Comparison of ENCODE assay signal across 7 mouse cellular contexts in genomic region chr11:86544639-86545299, GRCm38 (mm10). TPM values are rescaled to one million over a fixed set of nuclear protein-coding genes. Genes with fewer than 3 reads are reported as not detected.
A peak's percentile ranks its signal among the peaks of the same experiment; 100 is the strongest.
DNase-seq lines count a peak whose midpoint lies in the region; ATAC-seq and TF ChIP-seq lines count a peak whose summit lies in the region.

Gene Rps6kb1 (minus strand): TSS chr11:86544805.
Gene Tubd1 (plus strand): TSS chr11:86544991.

- H3K4me3 ChIP-seq in embryonic facial prominence, embryonic 10.5 days = peak within 1 kb of the TSS; percentile 100
- H3K4me3 ChIP-seq in intestine, postnatal 0 days (ENCODE audit: low read depth, low read length) = peak within 1 kb of the TSS; percentile 85
- H3K4me3 ChIP-seq in midbrain, embryonic 12.5 days = peak within 1 kb of the TSS; percentile 87
- peak within 1 kb of the TSS; percentile 76 for H3K4me3 ChIP-seq in small intestine, adult 2 months (ENCODE audit: low read depth, low read length)

- peak within 1 kb of the TSS; percentile 93 for H3K27ac ChIP-seq in embryonic facial prominence, embryonic 10.5 days (replicated peaks)
- H3K27ac ChIP-seq in intestine, postnatal 0 days (ENCODE audit: low read depth, low read length) = peak within 1 kb of the TSS; percentile 91
- H3K27ac ChIP-seq in midbrain, embryonic 12.5 days (replicated peaks) = peak within 1 kb of the TSS; percentile 76
- H3K27ac ChIP-seq in small intestine, adult 2 months (ENCODE audit: insufficient read depth, low read depth, low read length) = peak within 1 kb of the TSS; percentile 76

- no peak for TF ChIP-seq CTCF in intestine, postnatal 0 days (IDR thresholded peaks at IDR 0.05; ENCODE audit: low read depth)
- TF ChIP-seq CTCF in small intestine, adult 2 months (IDR thresholded peaks at IDR 0.05; ENCODE audit: extremely low read depth, insufficient read length, insufficient replicate concordance, low read depth, low read length) = no peak

- under 1% methylated on average over 43 of the region's 43 CpGs for WGBS in embryonic facial prominence, embryonic 10.5 days
- WGBS in intestine, postnatal 0 days = under 1% methylated on average over 43 of the region's 43 CpGs
- WGBS in midbrain, embryonic 12.5 days = 0% methylated on average over 43 of the region's 43 CpGs
- under 1% methylated on average over 43 of the region's 43 CpGs for WGBS in small intestine, adult 2 months

- TF ChIP-seq POLR2A in small intestine, adult 2 months (IDR thresholded peaks at IDR 0.05; ENCODE audit: low read depth, low read length) = peak; percentile 98

- no peaks in the 10 kb centered on the region for H3K27me3 ChIP-seq in embryonic facial prominence, embryonic 10.5 days (replicated peaks; ENCODE audit: low read depth, poor library complexity, severe bottlenecking)
- no peaks in the 10 kb centered on the region for H3K27me3 ChIP-seq in intestine, postnatal 0 days (replicated peaks; ENCODE audit: control insufficient read depth, insufficient read depth, low read length)
- H3K27me3 ChIP-seq in midbrain, embryonic 12.5 days = no peaks in the 10 kb centered on the region
- H3K27me3 ChIP-seq in small intestine, adult 2 months (ENCODE audit: control insufficient read depth, insufficient read depth, low read length) = no peaks in the 10 kb centered on the region

- peak within 1 kb of the TSS; percentile 95 for H3K9ac ChIP-seq in intestine, postnatal 0 days (ENCODE audit: low read depth, low read length)
- H3K9ac ChIP-seq in midbrain, embryonic 12.5 days (replicated peaks) = peak within 1 kb of the TSS; percentile 92

- peaks cover 32% of the 10 kb centered on the region for H3K4me1 ChIP-seq in embryonic facial prominence, embryonic 10.5 days
- H3K4me1 ChIP-seq in intestine, postnatal 0 days (replicated peaks; ENCODE audit: control insufficient read depth, insufficient read depth, low read length) = no peaks in the 10 kb centered on the region
- H3K4me1 ChIP-seq in midbrain, embryonic 12.5 days = peaks cover 14% of the 10 kb centered on the region
- no peaks in the 10 kb centered on the region for H3K4me1 ChIP-seq in small intestine, adult 2 months (ENCODE audit: control insufficient read depth, insufficient read depth, insufficient read length, low read length)

- H3K36me3 ChIP-seq in embryonic facial prominence, embryonic 10.5 days (replicated peaks) = peaks cover 29% of the 10 kb centered on the region
- H3K36me3 ChIP-seq in intestine, postnatal 0 days (ENCODE audit: control insufficient read depth, insufficient read depth) = peaks cover 11% of the 10 kb centered on the region; the same call in 1 of the 2 replicates
- 0 out of 2 replicates have a peak, but pooled peaks cover under 1% of the 10 kb centered on the region for H3K36me3 ChIP-seq in midbrain, embryonic 12.5 days
- peaks cover 7% of the 10 kb centered on the region for H3K36me3 ChIP-seq in small intestine, adult 2 months (ENCODE audit: control insufficient read depth, insufficient read depth, low read length)

- peak; percentile 100 for DNase-seq in adrenal gland, postnatal 10 days
- DNase-seq in embryonic facial prominence, embryonic 10.5 days (ENCODE audit: low spot score) = peak; percentile 99
- DNase-seq in gonadal fat pad, adult 2 months (ENCODE audit: low read depth) = peak; percentile 89
- DNase-seq in left cerebral cortex, postnatal 4 days = peak; percentile 100

- H3K9me3 ChIP-seq in embryonic facial prominence, embryonic 10.5 days = no peaks in the 10 kb centered on the region
- H3K9me3 ChIP-seq in intestine, postnatal 0 days (ENCODE audit: control insufficient read depth) = no peaks in the 10 kb centered on the region
- no peaks in the 10 kb centered on the region for H3K9me3 ChIP-seq in midbrain, embryonic 12.5 days

- ATAC-seq in intestine, postnatal 0 days = peak; percentile 98
- ATAC-seq in midbrain, embryonic 12.5 days (ENCODE audit: low FRiP score, low read depth) = peak; percentile 98

- H3K4me2 ChIP-seq in intestine, postnatal 0 days (replicated peaks; ENCODE audit: low read depth) = peak within 1 kb of the TSS; percentile 80
- H3K4me2 ChIP-seq in midbrain, embryonic 12.5 days (replicated peaks) = peak within 1 kb of the TSS; percentile 87

- intact Hi-C loops in left cerebral cortex, postnatal 4 days (cut with DNase I) = no loop called here

RNA-seq across cellular contexts. Expression of gene Rps6kb1, which starts in this region (rescaled TPM):
- total RNA-seq in adrenal gland, postnatal 10 days (2021) = 10 to 100 TPM; 33.3 to 37.8 TPM
- polyA plus RNA-seq in embryonic facial prominence, embryonic 10.5 days (2016; fragmentation: Nextera tagmentation; extraction: Ambion mirVana) = 63.0 and 66.9 TPM in 2 replicates
- 7.7 TPM in 2 replicates for polyA plus RNA-seq in gonadal fat pad, adult 2 months (2012; rRNA removed)
- polyA plus RNA-seq in intestine, postnatal 0 days (2015; fragmentation: Nextera tagmentation; extraction: Ambion mirVana) = 37.9 and 39.9 TPM in 2 replicates
- 10 to 100 TPM; 45.5 to 48.7 TPM for total RNA-seq in left cerebral cortex, postnatal 4 days (2021)
- 60.5 and 65.9 TPM in 2 replicates for polyA plus RNA-seq in midbrain, embryonic 12.5 days (2016; fragmentation: Nextera tagmentation; extraction: Ambion mirVana)
- 1.5 and 3.9 TPM in 2 replicates for polyA plus RNA-seq in small intestine, adult 2 months (2012; rRNA removed)

RNA-seq across cellular contexts. Expression of gene Tubd1, which starts in this region (rescaled TPM):
- total RNA-seq in adrenal gland, postnatal 10 days (2021) = 1 to 10 TPM; 7.5 to 8.2 TPM
- 13.2 and 14.8 TPM in 2 replicates for polyA plus RNA-seq in embryonic facial prominence, embryonic 10.5 days (2016; fragmentation: Nextera tagmentation; extraction: Ambion mirVana)
- polyA plus RNA-seq in gonadal fat pad, adult 2 months (2012; rRNA removed) = 4.5 and 6.0 TPM in 2 replicates
- polyA plus RNA-seq in intestine, postnatal 0 days (2015; fragmentation: Nextera tagmentation; extraction: Ambion mirVana) = 4.7 and 5.9 TPM in 2 replicates
- total RNA-seq in left cerebral cortex, postnatal 4 days (2021) = 1 to 10 TPM; 5.0 to 5.8 TPM
- polyA plus RNA-seq in midbrain, embryonic 12.5 days (2016; fragmentation: Nextera tagmentation; extraction: Ambion mirVana) = 9.4 and 9.6 TPM in 2 replicates
- polyA plus RNA-seq in small intestine, adult 2 months (2012; rRNA removed) = 0.93 and 1.2 TPM in 2 replicates

Comparison
In these comparisons a context has a peak if more than half of its experiments do, and no peak if none do; other contexts are left out.
1. Peak in every context shown above with its lines: DNase-seq, ATAC-seq, H3K4me3 ChIP-seq and H3K27ac ChIP-seq.